Mouse (Mus musculus) limb, embryonic 14.5 days (tissue): ENCODE data around the gene Rpl29. TPM values are rescaled to one million over a fixed set of nuclear protein-coding genes. Genes with fewer than 3 reads are reported as not detected.
A peak's percentile ranks its signal among the peaks of the same experiment; 100 is the strongest.

Experiments
- ATAC-seq: fragments of 200-750 bp; cut with Nextera tagmentation; 2 replicates; pipeline ENCODE4 v1.8.0; 2017; ENCODE audit warnings: low read depth, moderate number of reproducible peaks, moderate TSS enrichment; ENCODE audit not compliant: low FRiP score
- DNase-seq: peaks from one replicate; pipeline ENCODE4 v3.0.0-alpha.2; 2015; ENCODE audit warnings: low spot score
- H3K27ac ChIP-seq: fragments of 300-500 bp; sonication (generic); replicated peaks from 2 replicates; pipeline ENCODE4 v1.5.1; 2014; ENCODE audit warnings: low read depth, mild to moderate bottlenecking, low read length, moderate library complexity, mixed read lengths
- H3K27me3 ChIP-seq: fragments of 300-500 bp; sonication (generic); 2 replicates; pipeline ENCODE4 v1.6.1; 2014; ENCODE audit warnings: low read length, mixed read lengths; ENCODE audit not compliant: control insufficient read depth, insufficient read depth
- H3K36me3 ChIP-seq: fragments of 300-500 bp; sonication (generic); 2 replicates; pipeline ENCODE4 v1.6.1; 2014; ENCODE audit warnings: mild to moderate bottlenecking, low read length, moderate library complexity, mixed read lengths; ENCODE audit not compliant: control insufficient read depth, insufficient read depth
- H3K4me1 ChIP-seq: fragments of 300-500 bp; sonication (generic); 2 replicates; pipeline ENCODE4 v1.6.1; 2014; ENCODE audit warnings: antibody characterized with exemption, low read length, mixed read lengths; ENCODE audit not compliant: control insufficient read depth, insufficient read depth
- H3K4me2 ChIP-seq: fragments of 300-500 bp; sonication (generic); replicated peaks from 2 replicates; pipeline ENCODE4 v1.6.1; 2014; ENCODE audit warnings: low read depth, mild to moderate bottlenecking, low read length, moderate library complexity; ENCODE audit not compliant: severe bottlenecking
- H3K4me3 ChIP-seq: fragments of 300-500 bp; sonication (generic); replicated peaks from 2 replicates; pipeline ENCODE4 v1.5.1; 2014; ENCODE audit warnings: low read length
- H3K9ac ChIP-seq: fragments of 300-500 bp; sonication (generic); 2 replicates; pipeline ENCODE4 v1.6.1; 2014; ENCODE audit warnings: mild to moderate bottlenecking, low read depth, low read length, moderate library complexity; ENCODE audit not compliant: severe bottlenecking
- H3K9me3 ChIP-seq: fragments of 300-500 bp; sonication (generic); 2 replicates; pipeline ENCODE4 v1.6.1; 2016; ENCODE audit warnings: low read length; ENCODE audit not compliant: control insufficient read depth
- POLR2A ChIP-seq: fragments of 200-500 bp; IDR thresholded peaks from 2 replicates; pipeline ENCODE4 v1.8.0; 2012; ENCODE audit warnings: inconsistent platforms, mild to moderate bottlenecking, moderate library complexity, borderline replicate concordance; ENCODE audit not compliant: insufficient read depth, insufficient read length; ENCODE audit errors: extremely low read depth
- WGBS: fragments of 180-500 bp; shearing (Covaris S2); extraction: QIAGEN DNeasy Blood & Tissue Kit; methylation state at CpG from one replicate; pipeline ENCODE4 v1.1.7; 2014; 5-methylcytosine and 5-hydroxymethylcytosine counted together
- polyA plus RNA-seq, 2 experiments: library from polyadenylated mRNA; depleted of rRNA in 1 of 2; stranded (reverse) in 1 of 2; unstranded in 1 of 2; fragments of >200 nt; fragmentation: Nextera tagmentation in 1 of 2; extraction: Ambion mirVana in 1 of 2; gene quantifications; 2 replicates each; pipeline versions ENCODE4 v1.2.1 to v1.2.3; 2012 to 2014

Rpl29 gene
- 946 and 1,047 TPM in 2 replicates for polyA plus RNA-seq (2012; rRNA removed)
- polyA plus RNA-seq (2014; fragmentation: Nextera tagmentation; extraction: Ambion mirVana): 1,133 and 1,180 TPM in 2 replicates

DNA sequence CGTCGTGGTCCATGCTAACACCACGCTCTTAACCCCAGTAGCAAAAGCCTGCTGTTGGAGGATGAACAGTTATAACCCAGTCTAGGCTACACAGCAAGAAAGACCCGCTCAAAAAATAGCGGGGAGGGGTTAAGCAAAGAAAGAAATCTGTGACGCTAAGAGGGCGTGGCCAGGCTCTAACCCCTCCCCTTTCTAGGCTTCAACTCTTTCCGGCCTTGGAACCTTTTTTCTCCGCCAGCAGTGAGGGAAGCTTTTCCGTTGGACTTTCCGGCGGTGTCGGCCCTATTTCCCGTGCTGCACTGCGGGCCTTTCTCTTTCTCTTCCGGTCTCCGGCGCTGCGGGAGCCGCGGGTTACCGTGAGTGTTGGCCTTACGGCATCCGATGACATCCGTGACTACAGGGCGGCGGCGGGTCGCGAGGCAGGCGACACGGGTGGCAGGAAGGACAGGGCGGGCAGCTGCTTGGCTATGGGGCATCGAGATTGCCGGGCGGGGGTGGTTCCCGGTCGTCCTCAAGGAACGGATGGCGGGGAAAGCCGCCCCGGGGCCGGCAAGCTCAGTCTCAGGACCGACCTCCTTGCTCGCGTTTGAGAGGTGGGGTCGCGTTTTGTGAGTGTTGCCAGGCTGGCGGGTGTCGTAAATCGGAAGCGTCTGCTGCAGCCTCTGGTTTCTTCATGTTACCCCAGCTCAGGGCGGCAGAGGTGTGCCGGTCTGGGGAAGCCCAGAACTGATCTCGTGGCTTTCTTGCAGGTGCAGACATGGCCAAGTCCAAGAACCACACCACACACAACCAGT, at the start of gene Rpl29:
TSS of gene Rpl29 (plus strand) at position 234 of the 794 bp plus-strand sequence.
- ATAC-seq (peak; percentile 94), DNase-seq (peak; percentile 100)
- peak within 1 kb of the TSS; percentile 97 for H3K27ac ChIP-seq
- H3K4me1 ChIP-seq: peaks cover 8% of the 10 kb centered on the region; the same call in 1 of the 2 replicates
- WGBS: under 1% methylated on average over 55 of the region's 55 CpGs
- peaks cover 39% of the 10 kb centered on the region for H3K36me3 ChIP-seq
- H3K9ac ChIP-seq: peak within 1 kb of the TSS; percentile 96
- H3K27me3 ChIP-seq: no peaks in the 10 kb centered on the region
- peak within 1 kb of the TSS; percentile 88 for H3K4me2 ChIP-seq
- peak within 1 kb of the TSS; percentile 91 for H3K4me3 ChIP-seq
- no peaks in the 10 kb centered on the region for H3K9me3 ChIP-seq
- TF ChIP-seq POLR2A: peak; percentile 50; the same call in 1 of the 2 replicates

DNA sequence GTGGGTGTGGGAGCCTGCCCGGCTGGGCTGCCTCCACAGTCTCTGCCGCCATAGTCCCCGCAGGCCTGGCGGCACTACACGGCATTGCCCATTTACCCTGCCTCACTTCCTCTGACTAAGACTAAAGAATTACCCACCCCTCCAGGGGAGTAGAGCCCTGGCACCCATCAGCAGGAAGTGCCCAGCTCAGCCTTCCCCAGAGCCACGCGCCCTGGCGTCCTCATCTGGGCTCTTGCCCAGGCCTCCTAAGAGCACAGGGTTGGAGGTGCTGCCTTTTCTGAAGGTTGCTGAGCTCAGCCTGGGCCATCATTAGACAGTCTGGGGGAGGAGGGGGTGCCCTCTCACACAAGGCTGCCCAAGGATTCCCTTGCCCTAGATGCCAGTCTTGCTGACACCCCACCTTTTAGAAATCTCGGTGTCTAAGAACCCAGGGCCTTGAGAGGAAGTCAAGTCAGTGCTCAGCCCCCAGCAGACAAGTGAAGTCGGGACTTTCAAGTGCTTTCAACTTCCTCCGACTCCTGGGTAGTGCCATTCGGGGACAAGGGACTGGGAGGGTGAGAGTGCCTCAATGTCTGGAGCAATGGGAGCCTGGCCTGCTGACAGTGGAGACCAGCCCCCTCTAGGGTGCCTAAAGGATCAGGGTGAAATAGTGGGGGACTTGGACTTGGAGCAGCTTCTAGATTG, 42.9 kb upstream of the Rpl29 start:
- H3K9ac ChIP-seq: no peak overlapping the region
- WGBS: 87% methylated on average over 12 of the region's 12 CpGs
- H3K27ac ChIP-seq: no peak overlapping the region
- DNase-seq (no peak), ATAC-seq (no peak)
- H3K4me1 ChIP-seq: peaks cover 18% of the 10 kb centered on the region
- H3K27me3 ChIP-seq: no peaks in the 10 kb centered on the region
- no peak for TF ChIP-seq POLR2A
- H3K4me2 ChIP-seq: no peak overlapping the region
- no peak overlapping the region for H3K4me3 ChIP-seq
- H3K36me3 ChIP-seq: no peaks in the 10 kb centered on the region
- no peaks in the 10 kb centered on the region for H3K9me3 ChIP-seq

DNA sequence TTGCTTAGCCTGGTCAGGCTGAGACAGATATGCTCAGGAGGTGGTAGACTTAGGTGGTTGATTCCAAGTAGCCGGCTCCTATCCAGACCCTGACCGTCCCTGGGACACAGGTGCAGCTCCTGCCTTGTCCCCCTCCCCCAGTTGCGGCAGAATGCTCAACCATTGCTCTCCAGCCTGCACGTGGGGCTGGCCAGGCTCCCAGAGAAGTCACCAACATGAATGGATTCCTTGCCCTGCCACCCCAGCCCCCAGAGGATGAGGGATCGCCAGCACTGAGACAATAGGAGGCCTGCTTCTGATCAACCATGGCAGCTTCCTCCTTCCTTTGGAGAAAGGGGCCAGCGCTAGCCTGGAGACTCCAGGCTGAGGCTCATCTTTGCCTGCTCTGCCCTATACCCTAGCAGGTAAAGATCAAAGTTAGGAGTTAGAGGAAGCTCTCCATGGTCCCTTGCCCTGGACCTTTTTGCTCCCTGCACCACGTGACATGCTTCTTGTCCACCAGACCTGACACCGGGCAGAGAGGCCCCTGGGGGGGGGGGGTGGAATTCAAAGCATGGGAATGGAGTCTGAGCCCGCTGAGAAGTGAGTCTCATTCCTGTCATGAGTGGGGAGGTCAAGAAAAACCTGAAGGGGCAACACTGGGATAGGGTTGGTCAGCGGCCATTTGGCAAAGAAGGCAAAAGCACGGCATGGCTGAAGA, 36.3 kb upstream of the Rpl29 start:
- Histone ChIP-seq H3K4me2 (no peak overlapping the region), H3K4me1 (peaks cover 12% of the 10 kb centered on the region; the same call in 1 of the 2 replicates), H3K36me3 (no peaks in the 10 kb centered on the region), H3K9ac (no peak overlapping the region), H3K4me3 (no peak overlapping the region), H3K27me3 (no peaks in the 10 kb centered on the region), H3K27ac (no peak overlapping the region), H3K9me3 (no peaks in the 10 kb centered on the region)
- ATAC-seq: no peak
- DNase-seq: no peak
- no peak for TF ChIP-seq POLR2A
- WGBS: 77% methylated on average over 11 of the region's 11 CpGs

GRCm38 (mm10) chr9:106393548-106393947, 35.7 kb upstream of the Rpl29 start:
- Histone ChIP-seq H3K9me3 (no peaks in the 10 kb centered on the region), H3K27me3 (no peaks in the 10 kb centered on the region), H3K4me2 (no peak overlapping the region), H3K4me3 (no peak overlapping the region), H3K36me3 (no peaks in the 10 kb centered on the region), H3K27ac (no peak overlapping the region), H3K9ac (no peak overlapping the region), H3K4me1 (peaks cover 12% of the 10 kb centered on the region; the same call in 1 of the 2 replicates)
- ATAC-seq (no peak), DNase-seq (no peak)
- WGBS: 94% methylated on average over 7 of the region's 8 CpGs
- no peak for TF ChIP-seq POLR2A
